Mouse (Mus musculus): ENCODE data around the gene Zfp979. TPM values are rescaled to one million over a fixed set of nuclear protein-coding genes. Genes with fewer than 3 reads are reported as not detected.
"Not testable (repeated sequence)": the region's sequence is repeated elsewhere in the genome, so short reads cannot be mapped to it uniquely, and the experiment has no call there.

Zfp979 gene
- 1.7 and 1.9 TPM in 2 replicates for polyA plus RNA-seq (2015; fragmentation: Nextera tagmentation; extraction: Ambion mirVana)

DNA sequence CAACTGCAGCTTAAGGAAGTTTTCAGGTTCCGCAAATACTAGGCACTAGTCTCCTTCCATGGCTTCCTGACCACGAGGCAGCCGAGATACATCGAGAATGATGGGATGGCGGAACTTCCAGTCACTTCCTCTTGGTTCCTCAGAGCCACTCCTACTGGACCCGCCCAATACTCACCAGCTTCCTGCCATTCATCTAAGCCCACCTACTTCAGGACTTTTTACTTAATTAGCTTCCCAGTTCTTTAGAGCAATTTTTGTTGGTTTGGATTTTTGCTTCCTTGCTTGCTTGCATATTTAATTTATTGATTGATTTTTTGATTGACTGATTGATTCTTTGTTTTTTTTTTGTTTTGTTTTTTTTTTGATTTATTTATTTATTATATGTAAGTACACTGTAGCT lies at the start of gene Zfp979:
Zfp979 (minus strand) TSS at position 101 of the 400 bp plus-strand sequence.
- not testable (repeated sequence) for ATAC-seq; H3K9ac ChIP-seq (ENCODE audit: low read depth, low read length); H3K27me3 ChIP-seq (replicated peaks; ENCODE audit: control insufficient read depth, insufficient read depth, low read length); H3K4me1 ChIP-seq (ENCODE audit: control insufficient read depth, insufficient read depth, low read length); H3K9me3 ChIP-seq (ENCODE audit: control insufficient read depth, low read length); H3K4me2 ChIP-seq (ENCODE audit: low read depth, low read length); H3K36me3 ChIP-seq (ENCODE audit: control insufficient read depth, insufficient read depth, low read length); H3K4me3 ChIP-seq (ENCODE audit: low read length); H3K27ac ChIP-seq (ENCODE audit: low read length)
- no CpG with 5 or more reads among the region's 6 CpGs for WGBS

DNA sequence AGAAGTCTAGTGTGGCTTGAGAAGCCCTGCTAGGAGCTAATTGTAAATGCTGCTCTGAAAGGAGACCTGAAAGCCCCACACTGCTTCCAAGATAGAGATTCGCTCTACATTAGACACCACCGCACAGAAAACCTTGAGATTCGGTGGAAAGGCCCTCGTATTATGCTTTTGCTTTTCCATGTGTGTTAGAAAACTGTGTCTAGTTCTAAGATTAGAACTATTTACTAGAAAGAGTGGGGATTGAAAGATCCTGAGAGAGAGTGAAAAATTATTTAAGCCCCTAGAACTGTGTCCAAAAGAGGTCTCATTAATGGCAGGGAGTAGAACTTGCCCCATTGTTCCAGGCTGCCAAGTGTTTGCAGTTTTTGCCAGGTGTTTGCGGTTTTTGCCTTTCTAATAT lies 12.9 kb upstream of the Zfp979 start:
- not testable (repeated sequence) for H3K27ac ChIP-seq (ENCODE audit: low read length); H3K4me3 ChIP-seq (ENCODE audit: low read length); H3K4me2 ChIP-seq (ENCODE audit: low read depth, low read length); H3K36me3 ChIP-seq (ENCODE audit: control insufficient read depth, insufficient read depth, low read length); H3K9me3 ChIP-seq (ENCODE audit: control insufficient read depth, low read length); H3K4me1 ChIP-seq (ENCODE audit: control insufficient read depth, insufficient read depth, low read length); H3K9ac ChIP-seq (ENCODE audit: low read depth, low read length); H3K27me3 ChIP-seq (replicated peaks; ENCODE audit: control insufficient read depth, insufficient read depth, low read length); ATAC-seq
- 84% methylated on average over 4 of the region's 5 CpGs for WGBS

DNA sequence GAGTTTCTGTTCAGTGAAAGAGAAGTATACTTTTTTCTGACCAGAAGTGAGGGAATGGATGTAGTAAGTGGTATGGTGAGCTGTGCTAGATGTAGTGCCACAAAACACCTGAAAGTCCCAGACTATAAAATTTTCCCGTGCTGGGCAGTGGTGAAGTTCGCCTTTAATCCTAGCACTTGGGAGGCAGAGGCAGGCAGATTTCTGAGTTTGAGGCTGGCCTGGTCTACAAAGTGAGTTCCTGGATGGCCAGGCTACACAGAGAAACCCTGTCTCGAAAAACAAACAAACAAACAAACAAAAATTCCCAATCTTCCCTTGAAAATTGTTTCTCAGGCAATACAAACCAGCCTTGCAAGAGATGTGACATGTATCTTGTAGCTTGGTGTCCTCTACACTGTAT lies 5.1 kb upstream of the Zfp979 start:
- not testable (repeated sequence) for H3K9me3 ChIP-seq (ENCODE audit: control insufficient read depth, low read length); H3K36me3 ChIP-seq (ENCODE audit: control insufficient read depth, insufficient read depth, low read length); H3K4me2 ChIP-seq (ENCODE audit: low read depth, low read length); ATAC-seq; H3K27ac ChIP-seq (ENCODE audit: low read length); H3K4me1 ChIP-seq (ENCODE audit: control insufficient read depth, insufficient read depth, low read length); H3K27me3 ChIP-seq (replicated peaks; ENCODE audit: control insufficient read depth, insufficient read depth, low read length); H3K9ac ChIP-seq (ENCODE audit: low read depth, low read length); H3K4me3 ChIP-seq (ENCODE audit: low read length)
- WGBS: no CpG with 5 or more reads among the region's 3 CpGs

DNA sequence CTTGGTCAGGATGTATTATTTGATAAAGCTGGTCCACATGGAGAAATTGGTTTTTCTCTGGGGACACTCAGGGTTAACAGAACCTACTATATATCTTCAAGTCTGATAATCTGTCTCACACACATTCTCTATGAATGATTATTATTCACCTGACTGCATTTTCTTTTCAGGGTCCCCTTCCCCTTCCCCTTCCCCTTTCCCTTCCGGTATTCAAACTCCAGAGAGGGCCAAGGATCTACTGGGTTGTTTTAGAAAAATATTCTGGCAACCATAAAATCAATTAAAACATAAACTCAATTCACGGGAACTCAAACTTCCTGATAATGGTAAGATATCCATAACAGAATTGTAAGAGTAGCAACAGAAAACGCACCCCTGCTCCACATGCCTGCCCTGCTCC lies 381 bp downstream of the Zfp979 start:
- not testable (repeated sequence) for H3K27me3 ChIP-seq (replicated peaks; ENCODE audit: control insufficient read depth, insufficient read depth, low read length); H3K9ac ChIP-seq (ENCODE audit: low read depth, low read length); H3K4me3 ChIP-seq (ENCODE audit: low read length); H3K36me3 ChIP-seq (ENCODE audit: control insufficient read depth, insufficient read depth, low read length); H3K9me3 ChIP-seq (ENCODE audit: control insufficient read depth, low read length); H3K27ac ChIP-seq (ENCODE audit: low read length); H3K4me2 ChIP-seq (ENCODE audit: low read depth, low read length); H3K4me1 ChIP-seq (ENCODE audit: control insufficient read depth, insufficient read depth, low read length); ATAC-seq
- 48% methylated on average over 2 of the region's 3 CpGs for WGBS

DNA sequence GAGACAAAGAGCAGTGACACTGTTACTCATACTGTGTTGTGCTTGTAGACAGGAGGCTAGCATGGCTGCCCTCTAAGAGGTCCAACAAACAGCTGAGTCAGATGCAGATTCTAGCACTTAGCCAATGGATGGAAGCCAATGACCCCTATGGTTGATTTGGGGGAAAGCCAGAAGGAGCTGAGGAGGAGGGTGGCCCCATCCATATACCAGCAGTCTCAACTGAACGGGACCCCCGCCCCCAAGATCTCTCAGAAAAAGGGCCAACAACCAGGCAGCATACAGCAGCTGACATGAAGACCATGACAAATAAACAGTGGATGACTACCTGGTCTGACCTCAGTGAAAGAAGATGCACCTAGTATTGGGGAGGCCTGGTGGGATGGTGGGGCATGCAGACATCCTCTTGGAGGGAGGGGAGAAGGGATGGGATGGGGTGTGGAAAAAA lies 8.5 kb downstream of the Zfp979 start:
- not testable (repeated sequence) for H3K4me3 ChIP-seq (ENCODE audit: low read length); H3K4me2 ChIP-seq (ENCODE audit: low read depth, low read length); H3K9ac ChIP-seq (ENCODE audit: low read depth, low read length); H3K9me3 ChIP-seq (ENCODE audit: control insufficient read depth, low read length); H3K27me3 ChIP-seq (replicated peaks; ENCODE audit: control insufficient read depth, insufficient read depth, low read length); H3K27ac ChIP-seq (ENCODE audit: low read length); H3K4me1 ChIP-seq (ENCODE audit: control insufficient read depth, insufficient read depth, low read length); H3K36me3 ChIP-seq (ENCODE audit: control insufficient read depth, insufficient read depth, low read length)
- WGBS: no CpG with 5 or more reads among the region's 2 CpGs
- ATAC-seq: 0 out of 2 replicates have a peak, but pooled peaks have one; percentile 38

DNA sequence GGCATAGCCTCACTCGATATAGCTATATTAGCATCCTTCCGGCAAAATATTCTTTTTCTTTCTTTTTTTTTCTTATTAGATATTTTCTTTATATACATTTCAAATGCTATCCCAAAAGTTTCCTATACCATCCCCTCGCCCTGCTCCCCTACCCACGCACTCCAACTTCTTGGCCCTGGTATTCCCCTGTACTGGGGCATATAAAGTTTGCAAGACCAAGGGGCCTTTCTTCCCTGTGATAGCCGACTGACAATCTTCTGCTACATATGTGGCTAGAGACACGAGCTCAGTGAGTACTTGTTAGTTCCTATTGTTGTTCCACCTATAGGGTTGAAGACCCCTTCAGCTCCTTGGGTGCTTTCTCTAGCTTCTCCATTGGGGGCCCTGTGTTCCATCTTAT lies 35.8 kb downstream of the Zfp979 start:
- not testable (repeated sequence) for H3K4me3 ChIP-seq (ENCODE audit: low read length); H3K4me2 ChIP-seq (ENCODE audit: low read depth, low read length); H3K36me3 ChIP-seq (ENCODE audit: control insufficient read depth, insufficient read depth, low read length); H3K9ac ChIP-seq (ENCODE audit: low read depth, low read length); H3K27me3 ChIP-seq (replicated peaks; ENCODE audit: control insufficient read depth, insufficient read depth, low read length); H3K4me1 ChIP-seq (ENCODE audit: control insufficient read depth, insufficient read depth, low read length); H3K27ac ChIP-seq (ENCODE audit: low read length); ATAC-seq; H3K9me3 ChIP-seq (ENCODE audit: control insufficient read depth, low read length)
- WGBS: 86% methylated on average over 6 of the region's 6 CpGs

DNA sequence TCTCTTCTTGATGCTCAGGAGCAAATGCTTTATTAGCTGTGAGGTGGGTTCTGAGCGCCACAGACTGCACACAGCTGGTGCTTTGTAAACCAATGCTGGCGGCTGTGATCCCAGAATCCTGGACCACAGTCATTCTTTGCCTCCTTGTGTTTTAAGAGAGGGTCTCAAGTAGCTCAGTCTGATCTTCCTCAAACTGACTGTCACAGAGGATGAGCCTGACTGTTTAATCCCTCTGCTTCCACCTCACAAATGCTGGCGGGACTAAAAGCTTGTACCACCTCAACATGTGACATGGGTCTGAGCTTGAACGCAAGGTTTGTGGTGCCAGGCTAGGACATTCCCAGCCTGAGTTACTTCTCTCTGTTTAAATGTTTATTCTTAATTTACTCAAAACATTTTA lies 36.8 kb downstream of the Zfp979 start:
- WGBS: 77% methylated on average over 4 of the region's 4 CpGs
- no peak for ATAC-seq

DNA sequence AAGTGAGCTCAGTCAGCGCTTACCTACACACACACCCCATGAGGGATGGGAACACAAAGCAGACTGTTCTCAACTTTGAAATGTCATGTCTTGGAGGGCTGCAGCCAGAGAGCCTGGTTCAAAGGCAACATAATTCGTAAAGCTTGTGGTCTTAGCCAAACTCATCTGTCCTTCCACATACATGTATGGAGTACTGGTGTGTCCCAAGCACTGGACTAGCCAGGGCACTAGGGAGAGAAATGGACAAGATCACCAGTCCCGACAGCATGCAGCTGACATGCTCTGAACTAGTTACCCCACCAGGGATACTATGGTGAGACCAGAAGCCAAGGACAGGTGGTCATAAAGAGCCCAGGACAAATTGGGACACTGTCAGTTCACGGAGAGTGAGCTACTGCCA lies 38.5 kb downstream of the Zfp979 start:
- H3K4me1 ChIP-seq (ENCODE audit: control insufficient read depth, insufficient read depth, low read length): no peaks in the 10 kb centered on the region
- H3K9me3 ChIP-seq (ENCODE audit: control insufficient read depth, low read length): peaks cover 6% of the 10 kb centered on the region; the same call in 1 of the 2 replicates
- no peak overlapping the region for H3K27ac ChIP-seq (ENCODE audit: low read length)
- no peaks in the 10 kb centered on the region for H3K27me3 ChIP-seq (replicated peaks; ENCODE audit: control insufficient read depth, insufficient read depth, low read length)
- H3K36me3 ChIP-seq (ENCODE audit: control insufficient read depth, insufficient read depth, low read length): no peaks in the 10 kb centered on the region
- no peak overlapping the region for H3K4me3 ChIP-seq (ENCODE audit: low read length)
- H3K4me2 ChIP-seq (ENCODE audit: low read depth, low read length): no peak overlapping the region
- 76% methylated on average over 4 of the region's 4 CpGs for WGBS
- H3K9ac ChIP-seq (ENCODE audit: low read depth, low read length): no peak overlapping the region
- ATAC-seq: no peak

More for the DNA sequence above, 36.8 kb downstream of the Zfp979 start:
- Histone ChIP-seq H3K9me3 (ENCODE audit: control insufficient read depth, low read length) (peaks cover 10% of the 10 kb centered on the region; the same call in 1 of the 2 replicates), H3K4me1 (ENCODE audit: control insufficient read depth, insufficient read depth, low read length) (no peaks in the 10 kb centered on the region), H3K27me3 (replicated peaks; ENCODE audit: control insufficient read depth, insufficient read depth, low read length) (no peaks in the 10 kb centered on the region), H3K4me3 (ENCODE audit: low read length) (no peak overlapping the region), H3K36me3 (ENCODE audit: control insufficient read depth, insufficient read depth, low read length) (no peaks in the 10 kb centered on the region), H3K4me2 (ENCODE audit: low read depth, low read length) (no peak overlapping the region), H3K27ac (ENCODE audit: low read length) (no peak overlapping the region), H3K9ac (ENCODE audit: low read depth, low read length) (no peak overlapping the region)

DNA sequence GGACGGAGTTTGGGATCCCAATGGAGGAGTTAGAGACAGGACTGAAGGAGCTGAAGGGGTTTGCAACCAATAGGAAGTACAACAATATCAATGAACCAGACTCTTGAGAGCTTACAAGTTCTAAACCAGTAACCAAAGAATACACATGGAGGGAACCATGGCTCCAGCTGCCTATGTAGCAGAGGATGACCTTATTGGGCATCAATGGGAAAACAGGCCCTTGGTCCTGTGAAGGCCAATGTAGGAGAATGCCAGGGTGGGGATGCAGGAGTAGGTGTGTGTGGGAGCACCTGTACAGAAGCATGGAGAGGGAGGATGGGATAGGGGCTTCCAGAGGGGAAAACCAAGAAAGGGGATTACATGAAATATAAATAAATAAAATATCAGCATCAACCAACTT lies 40.4 kb downstream of the Zfp979 start:
- no peak for ATAC-seq
- Histone ChIP-seq H3K4me2 (ENCODE audit: low read depth, low read length) (no peak overlapping the region), H3K36me3 (ENCODE audit: control insufficient read depth, insufficient read depth, low read length) (no peaks in the 10 kb centered on the region), H3K9me3 (ENCODE audit: control insufficient read depth, low read length) (peaks cover 6% of the 10 kb centered on the region; the same call in 1 of the 2 replicates), H3K27ac (ENCODE audit: low read length) (no peak overlapping the region), H3K27me3 (replicated peaks; ENCODE audit: control insufficient read depth, insufficient read depth, low read length) (no peaks in the 10 kb centered on the region), H3K9ac (ENCODE audit: low read depth, low read length) (no peak overlapping the region), H3K4me1 (ENCODE audit: control insufficient read depth, insufficient read depth, low read length) (no peaks in the 10 kb centered on the region), H3K4me3 (ENCODE audit: low read length) (no peak overlapping the region)
- 41% methylated on average over 1 of the region's 1 CpGs for WGBS

DNA sequence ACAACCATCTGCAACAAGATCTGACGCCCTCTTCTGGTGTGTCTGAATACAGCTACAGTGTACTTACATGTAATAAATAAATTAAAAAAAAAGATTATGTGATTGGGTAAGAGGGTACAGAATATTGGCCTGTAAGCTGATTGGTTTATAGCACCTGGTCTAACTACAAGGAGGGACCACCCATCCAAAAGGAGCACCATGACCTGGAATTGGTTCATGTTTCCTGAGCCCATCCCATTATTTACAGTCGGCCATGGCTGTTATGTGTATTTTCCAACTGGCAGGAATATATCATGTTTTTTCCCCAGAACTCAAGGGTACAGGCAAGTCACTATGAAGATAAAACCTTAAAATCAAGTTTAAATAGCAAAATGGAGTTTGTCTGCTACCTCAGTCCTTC lies 43.5 kb downstream of the Zfp979 start:
- H3K4me3 ChIP-seq (ENCODE audit: low read length): no peak overlapping the region
- no peak overlapping the region for H3K9ac ChIP-seq (ENCODE audit: low read depth, low read length)
- H3K27ac ChIP-seq (ENCODE audit: low read length): no peak overlapping the region
- peaks cover 5% of the 10 kb centered on the region; the same call in 1 of the 2 replicates for H3K9me3 ChIP-seq (ENCODE audit: control insufficient read depth, low read length)
- WGBS: 64% methylated on average over 2 of the region's 2 CpGs
- no peak for ATAC-seq
- no peak overlapping the region for H3K4me2 ChIP-seq (ENCODE audit: low read depth, low read length)
- H3K4me1 ChIP-seq (ENCODE audit: control insufficient read depth, insufficient read depth, low read length): no peaks in the 10 kb centered on the region
- H3K27me3 ChIP-seq (replicated peaks; ENCODE audit: control insufficient read depth, insufficient read depth, low read length): no peaks in the 10 kb centered on the region
- no peaks in the 10 kb centered on the region for H3K36me3 ChIP-seq (ENCODE audit: control insufficient read depth, insufficient read depth, low read length)
